Mouse (Mus musculus): ENCODE results near the gene Slc2a4.

- TF ChIP-seq CTCF (IDR thresholded peaks at IDR 0.05; ENCODE audit: low read depth) (no peak), EP300 (IDR thresholded peaks at IDR 0.05; ENCODE audit: low read depth) (no peak)
These were observed 29.9 kb downstream of the Slc2a4 start for GRCm38 (mm10) chr11:69918118-69918517.
